19 mouse cellular contexts compared by ENCODE assay signal in genomic region chr12:102321855-102322254, GRCm38 (mm10). TPM values are rescaled to one million over a fixed set of nuclear protein-coding genes. Genes with fewer than 3 reads are reported as not detected.
DNase-seq lines count a peak whose midpoint lies in the region; ATAC-seq lines count a peak whose summit lies in the region.
"Had no signal": no experiment of that assay in that cellular context is flagged by ENCODE, and none has a peak within 500 bp of the region (broad histone marks: within the 10 kb centered on the region; RNA-seq: fewer than 3 reads in every experiment).

No protein-coding gene starts in this region.

- H3K36me3 ChIP-seq in heart, embryonic 10.5 days, result peaks cover 7% of the 10 kb centered on the region; the same call in 1 of the 2 replicates
- no peaks in the 10 kb centered on the region; the same call in 1 of the 2 replicates for H3K36me3 ChIP-seq in kidney, embryonic 14.5 days (ENCODE audit: control insufficient read depth, insufficient read depth, low read length)
- H3K36me3 ChIP-seq: intestine, embryonic 15.5 days; limb, embryonic 12.5 days; midbrain, embryonic 13.5 days; neural tube, embryonic 15.5 days had no signal

- no peak overlapping the region for H3K27ac ChIP-seq in heart, embryonic 10.5 days
- H3K27ac ChIP-seq in kidney, embryonic 14.5 days (ENCODE audit: low read depth, low read length), result no peak overlapping the region
- H3K27ac ChIP-seq: forebrain, embryonic 13.5 days; hindbrain, embryonic 14.5 days; intestine, embryonic 15.5 days; limb, embryonic 12.5 days; liver, embryonic 14.5 days; midbrain, embryonic 13.5 days; neural tube, embryonic 15.5 days had no signal

- no peak overlapping the region for H3K9ac ChIP-seq in kidney, embryonic 14.5 days (ENCODE audit: low read depth, low read length)
- H3K9ac ChIP-seq: forebrain, embryonic 13.5 days; hindbrain, embryonic 14.5 days; intestine, embryonic 15.5 days; limb, embryonic 12.5 days; liver, embryonic 14.5 days; midbrain, embryonic 13.5 days; neural tube, embryonic 15.5 days had no signal

- no peaks in the 10 kb centered on the region for H3K27me3 ChIP-seq in heart, embryonic 10.5 days (ENCODE audit: insufficient read depth, poor library complexity, severe bottlenecking)
- no peaks in the 10 kb centered on the region for H3K27me3 ChIP-seq in kidney, embryonic 14.5 days (ENCODE audit: control insufficient read depth, insufficient read depth, low read length)
- H3K27me3 ChIP-seq: forebrain, embryonic 13.5 days; intestine, embryonic 15.5 days; limb, embryonic 12.5 days; midbrain, embryonic 13.5 days; neural tube, embryonic 15.5 days had no signal

- intact Hi-C loops in heart, postnatal 25 days (cut with DNase I), result no loop called here

- H3K4me2 ChIP-seq in kidney, embryonic 14.5 days (replicated peaks; ENCODE audit: low read depth, low read length), result no peak overlapping the region
- H3K4me2 ChIP-seq: forebrain, embryonic 13.5 days; hindbrain, embryonic 14.5 days; intestine, embryonic 15.5 days; limb, embryonic 12.5 days; midbrain, embryonic 13.5 days; neural tube, embryonic 15.5 days had no signal

- WGBS in heart, embryonic 10.5 days, result 74% methylated on average over 5 of the region's 5 CpGs
- 79% methylated on average over 5 of the region's 5 CpGs for WGBS in kidney, embryonic 14.5 days

- H3K9me3 ChIP-seq in heart, embryonic 10.5 days, result no peaks in the 10 kb centered on the region
- no peaks in the 10 kb centered on the region for H3K9me3 ChIP-seq in kidney, embryonic 14.5 days (ENCODE audit: control insufficient read depth, low read length)
- H3K9me3 ChIP-seq: forebrain, embryonic 13.5 days; intestine, embryonic 15.5 days; limb, embryonic 12.5 days; midbrain, embryonic 13.5 days; neural tube, embryonic 15.5 days had no signal

- no peak overlapping the region for H3K4me3 ChIP-seq in heart, embryonic 10.5 days
- no peak overlapping the region for H3K4me3 ChIP-seq in kidney, embryonic 14.5 days (ENCODE audit: low read length)
- H3K4me3 ChIP-seq: forebrain, embryonic 13.5 days; intestine, embryonic 15.5 days; limb, embryonic 12.5 days; midbrain, embryonic 13.5 days; myocyte; neural tube, embryonic 15.5 days had no signal

- peak; percentile 58 to 87 for DNase-seq in heart, adult 18-20 months
- no peak for DNase-seq in heart, embryonic 10.5 days (ENCODE audit: low spot score)
- peak; percentile 44 to 74 for DNase-seq in kidney, postnatal 25 days
- DNase-seq in heart, postnatal 25 days (ENCODE audit: low spot score), result peak; percentile 53
- DNase-seq in lung, postnatal 36 days, result peak; percentile 73
- DNase-seq in layer of hippocampus, postnatal 14 days (ENCODE audit: low spot score in 2 of 2), result no peak
- DNase-seq: cerebellum, adult 11 months; cerebellum, postnatal 14 days; right cerebral cortex, postnatal 4 days; thymus, postnatal 36 days had no signal

- peaks cover 14% of the 10 kb centered on the region; the same call in 1 of the 2 replicates for H3K4me1 ChIP-seq in heart, embryonic 10.5 days
- H3K4me1 ChIP-seq in kidney, embryonic 14.5 days (ENCODE audit: control insufficient read depth, insufficient read depth, low read length), result 0 out of 2 replicates have a peak, but pooled peaks cover 4% of the 10 kb centered on the region
- H3K4me1 ChIP-seq: forebrain, embryonic 13.5 days; midbrain, embryonic 13.5 days; neural tube, embryonic 15.5 days had no signal

- ATAC-seq in kidney, embryonic 14.5 days (ENCODE audit: low FRiP score, low TSS enrichment), result no peak
- ATAC-seq: forebrain, embryonic 13.5 days; intestine, embryonic 15.5 days; midbrain, embryonic 13.5 days had no signal

RNA-seq across cellular contexts. Expression of gene Rin3, which starts 39.0 kb away (rescaled TPM):
- 10 to 100 TPM; 28.3 to 29.5 TPM for total RNA-seq in heart, adult 18-20 months (2021)
- 8.9 and 9.0 TPM in 2 replicates for polyA plus RNA-seq in heart, embryonic 10.5 days (2016; fragmentation: Nextera tagmentation; extraction: Ambion mirVana)
- 6.7 and 9.2 TPM in 2 replicates for polyA plus RNA-seq in kidney, embryonic 14.5 days (2014; fragmentation: Nextera tagmentation; extraction: Ambion mirVana)
- 10 to 100 TPM; 14.0 to 17.5 TPM for total RNA-seq in heart, postnatal 25 days (2021)
- total RNA-seq in layer of hippocampus, postnatal 14 days (2021), result 1 to 10 TPM; 4.0 to 4.4 TPM

Comparison
In these comparisons a context has a peak if more than half of its experiments do, and no peak if none do; other contexts are left out.
1. DNase-seq: peak in heart, adult 18-20 months (2 of 2), kidney, postnatal 25 days (2 of 2), heart, postnatal 25 days (single experiment) and lung, postnatal 36 days (single experiment); none in heart, embryonic 10.5 days (single experiment) and layer of hippocampus, postnatal 14 days (0 of 2).